Mouse (Mus musculus) cerebellum, postnatal 14 days (tissue): ENCODE measurements at regions not wholly inside any gene's neighbourhood (a gene's known extent, or its start where the extent isn't known, plus 50 kb on each side); places are given as distances from the start of the nearest gene placed in this dataset.

Experiments used
- DNase-seq, 2 experiments: peaks; one replicate each; pipeline ENCODE4 v3.0.0; 2021; ENCODE audit warnings: mixed read lengths in 2 of 2

- DNase-seq = no peak
Measured at GRCm38 (mm10) chr17:14539651-14540050, 154.4 kb downstream of the Thbs2 start.

- no peak for DNase-seq
Measured at GRCm38 (mm10) chr17:14539191-14539590, 154.8 kb downstream of the Thbs2 start.

- DNase-seq = no peak
Measured at GRCm38 (mm10) chr17:14538527-14538926, 155.5 kb downstream of the Thbs2 start.

GRCm38 (mm10) chr17:14532979-14533314 is 161.1 kb downstream of the Thbs2 start:
- no peak for DNase-seq

DNA sequence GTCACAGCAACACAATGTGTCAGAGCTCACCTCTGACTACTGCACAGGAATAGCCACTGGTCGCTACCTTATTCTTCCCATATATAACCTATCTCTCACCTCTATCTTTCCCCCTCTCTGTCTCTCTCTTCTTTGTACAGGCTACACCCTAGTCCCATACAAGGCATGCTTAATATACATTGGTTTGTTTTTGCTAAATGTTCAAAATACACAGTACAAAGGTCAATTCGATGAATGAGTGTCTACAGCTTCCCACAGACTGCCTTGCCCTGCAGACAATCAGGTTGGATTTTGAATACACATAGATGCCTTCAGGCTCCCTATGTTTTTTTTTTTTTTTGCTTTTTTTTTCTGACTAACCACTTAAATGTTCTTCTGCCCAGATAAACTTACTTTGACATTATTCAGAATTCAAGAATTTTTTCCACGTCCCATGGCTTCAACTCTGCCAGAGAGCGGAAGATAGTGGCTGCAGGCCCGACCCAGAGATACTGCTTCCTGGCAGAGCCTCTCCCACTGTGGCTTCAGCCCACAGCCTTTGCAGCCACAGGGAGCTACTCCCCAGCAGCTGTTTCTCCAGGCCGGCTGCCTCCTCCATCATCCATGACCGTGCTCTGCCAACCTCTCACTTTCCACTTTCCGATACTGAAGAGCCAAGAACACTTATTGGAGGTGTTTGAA is 161.6 kb downstream of the Thbs2 start:
- peak; percentile 31 for DNase-seq

- no peak for DNase-seq
Measured at GRCm38 (mm10) chr17:14531796-14532195, 162.2 kb downstream of the Thbs2 start.

GRCm38 (mm10) chr17:14527691-14528090 is 166.3 kb downstream of the Thbs2 start:
- no peak for DNase-seq

DNA sequence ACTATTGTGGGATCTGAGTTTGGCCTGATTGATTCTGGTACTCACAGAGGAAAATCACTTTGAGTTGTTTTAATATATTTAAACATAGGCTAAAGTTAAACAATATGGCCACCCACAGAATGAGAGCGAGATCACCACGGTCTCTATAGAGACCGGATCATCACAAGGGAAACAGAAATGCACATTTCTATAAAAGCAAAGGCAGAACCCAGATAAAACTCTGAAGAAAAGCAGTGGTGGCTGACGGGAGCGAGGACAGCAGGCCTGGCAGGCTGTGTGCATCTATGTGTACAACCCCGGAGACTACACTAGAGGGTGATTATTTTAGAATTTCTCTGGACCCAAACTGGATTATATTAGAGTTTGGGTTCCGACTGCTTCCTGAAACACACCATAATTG is 168.8 kb downstream of the Thbs2 start:
- no peak for DNase-seq

DNA sequence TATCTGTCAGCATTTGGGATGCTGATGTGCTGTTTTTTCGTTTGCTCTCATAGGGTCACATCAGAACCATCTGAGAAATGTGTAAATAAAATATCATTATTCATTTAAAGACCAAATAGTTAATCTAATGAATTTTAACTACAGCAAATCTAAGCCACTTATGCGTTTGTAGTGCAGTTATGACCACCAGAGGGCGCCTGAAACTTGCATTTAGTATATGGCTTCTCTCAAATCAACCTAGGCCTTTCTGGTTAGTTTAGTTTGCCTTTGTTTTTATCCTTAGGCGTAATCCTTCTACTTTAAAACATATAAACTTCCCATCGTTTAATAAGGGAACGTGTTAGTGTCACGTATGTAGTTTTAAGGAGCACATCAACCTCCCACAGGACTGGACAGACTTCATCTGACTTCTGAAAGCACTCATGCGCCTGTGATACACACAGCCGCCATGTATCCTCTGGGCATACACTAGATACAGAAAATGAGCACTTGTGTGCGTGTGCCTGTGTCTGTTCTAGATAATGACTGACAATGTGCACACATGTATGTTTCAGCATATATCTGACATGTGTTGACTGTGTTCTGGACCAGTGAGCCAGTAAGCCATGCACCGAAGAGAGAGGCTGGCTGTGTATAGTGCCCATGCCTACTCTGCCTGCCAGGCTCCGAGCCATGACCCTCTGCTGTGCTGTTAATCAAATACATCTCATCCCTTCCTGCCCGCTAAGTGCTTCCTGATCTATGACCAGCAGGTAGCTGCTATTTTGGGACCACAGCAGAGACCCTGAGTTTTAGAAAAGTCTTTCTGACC is 169.4 kb downstream of the Thbs2 start:
- peak; percentile 77 to 87 for DNase-seq

DNA sequence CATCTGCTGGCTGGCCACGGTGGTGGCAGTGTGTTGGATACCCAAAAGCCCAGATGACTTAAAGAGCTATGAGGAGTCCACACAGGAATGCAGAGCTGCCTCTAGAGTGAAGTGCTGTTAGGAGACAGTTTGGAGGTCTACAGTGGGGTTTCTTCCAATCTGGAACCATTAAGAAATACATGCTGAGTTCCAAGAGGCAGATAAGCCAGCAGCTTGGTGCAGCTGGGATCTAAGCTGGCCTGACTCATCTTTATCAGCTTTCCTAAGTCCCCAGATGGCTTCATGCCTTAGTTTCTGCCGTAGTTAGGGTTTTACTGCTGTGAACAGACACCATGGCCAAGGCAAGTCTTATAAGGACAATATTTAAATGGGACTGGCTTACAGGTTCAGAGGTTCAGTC is 172.0 kb downstream of the Thbs2 start:
- DNase-seq = no peak

DNA sequence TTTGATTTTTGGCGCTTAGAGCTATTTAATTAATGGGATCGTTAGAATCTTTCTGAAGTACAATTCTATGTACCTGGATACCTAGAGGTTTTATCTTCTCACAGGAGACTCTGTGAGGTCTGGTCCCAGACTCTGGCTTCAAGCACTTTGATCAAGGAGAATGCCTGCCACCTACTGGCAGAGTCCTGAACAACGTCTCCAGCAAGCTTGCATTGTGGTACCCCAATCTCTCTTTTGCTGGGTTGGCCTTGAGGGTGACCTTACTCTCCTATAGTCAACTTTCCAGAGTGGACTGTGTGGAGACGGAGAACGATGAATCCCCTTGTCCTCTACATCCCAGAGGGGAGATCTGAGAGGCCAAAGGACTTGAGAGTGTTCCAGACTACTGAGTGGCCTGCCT is 173.5 kb downstream of the Thbs2 start:
- DNase-seq = peak; percentile 92 to 93

GRCm38 (mm10) chr17:14519367-14519766 is 174.7 kb downstream of the Thbs2 start:
- no peak for DNase-seq

GRCm38 (mm10) chr17:14518216-14518615 is 175.8 kb downstream of the Thbs2 start:
- DNase-seq = no peak

- DNase-seq = no peak
Measured at GRCm38 (mm10) chr17:14517368-14517767, 176.7 kb downstream of the Thbs2 start.

DNA sequence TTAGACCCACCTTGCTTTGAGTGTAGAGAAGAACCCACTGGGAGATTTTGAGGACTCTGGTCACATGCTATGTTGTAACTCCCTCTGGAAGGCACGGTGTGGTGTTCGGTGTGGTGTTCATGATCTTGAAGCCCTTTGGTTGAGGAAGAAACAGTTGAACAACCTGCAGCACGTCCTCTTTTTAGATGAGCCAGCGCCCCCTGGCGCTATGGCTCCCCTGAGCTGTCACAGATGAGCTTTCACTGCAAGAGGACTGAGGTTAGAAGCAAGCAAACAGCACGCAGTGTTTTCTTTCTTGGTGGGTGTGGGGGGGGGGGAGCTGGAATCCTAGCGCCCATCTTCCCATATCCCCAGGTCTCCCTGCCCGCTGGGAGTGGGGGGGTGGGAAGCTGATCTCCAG is 177.9 kb downstream of the Thbs2 start:
- DNase-seq = peak; percentile 78 to 79

- no peak for DNase-seq
Measured at GRCm38 (mm10) chr17:14513454-14513853, 180.6 kb downstream of the Thbs2 start.

- DNase-seq = no peak
Measured at GRCm38 (mm10) chr17:14510486-14510885, 183.5 kb downstream of the Thbs2 start.

DNA sequence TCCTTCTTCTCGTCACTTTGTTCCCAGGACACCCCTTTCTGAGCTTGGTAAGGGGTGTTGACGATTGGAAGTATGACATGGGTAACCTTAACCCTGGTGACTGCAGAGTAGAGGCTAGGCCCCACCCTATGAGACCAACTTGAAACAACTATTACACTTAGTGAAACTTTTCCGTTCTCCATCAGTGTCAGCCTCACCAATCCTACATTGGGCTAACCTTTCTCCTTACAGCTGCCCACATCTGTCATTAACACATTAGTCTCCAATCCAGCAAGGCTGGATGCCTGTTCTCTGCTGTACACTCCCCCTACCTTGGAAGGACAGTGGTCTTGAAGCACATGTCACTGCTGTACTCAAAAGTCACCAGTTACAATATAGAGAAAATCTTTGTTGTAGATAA is 186.9 kb downstream of the Thbs2 start:
- no peak for DNase-seq

DNA sequence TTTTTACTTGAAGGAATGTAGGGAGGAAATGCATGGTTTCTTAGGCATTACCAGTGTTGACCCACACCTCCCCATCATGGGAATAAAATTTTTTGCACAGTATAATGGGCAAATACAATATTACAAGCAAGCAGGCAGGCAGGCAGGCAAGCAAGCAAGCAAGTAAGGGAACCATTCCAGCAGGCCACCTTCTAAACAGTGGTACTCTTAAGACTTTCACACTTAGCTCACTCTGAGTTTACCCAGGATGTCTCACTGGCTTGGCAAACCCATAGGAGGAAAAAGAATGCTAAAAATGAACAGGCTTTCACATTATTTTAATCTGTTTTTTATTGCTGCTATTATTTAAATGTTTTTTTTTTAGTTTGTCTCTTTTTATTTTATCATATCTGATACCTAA is 187.9 kb downstream of the Thbs2 start:
- no peak for DNase-seq

DNA sequence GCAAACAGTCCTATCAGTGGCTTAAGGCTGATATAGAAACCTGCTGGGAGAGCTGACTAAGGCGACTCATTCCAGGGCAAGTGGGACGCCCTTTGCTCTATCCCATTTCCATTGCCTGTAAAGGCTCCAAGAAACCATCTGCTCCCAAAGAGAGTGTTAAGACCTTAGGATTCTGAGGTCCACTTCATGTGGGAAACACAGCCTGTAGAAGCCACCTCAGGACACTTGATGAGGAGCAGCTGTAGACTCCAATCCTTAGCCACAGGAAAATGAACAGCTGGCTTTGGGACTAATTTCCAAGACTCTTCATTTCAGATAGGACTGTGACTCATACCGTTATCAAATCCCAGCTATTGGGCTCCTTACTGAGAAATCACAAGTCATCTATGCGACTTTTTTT is 188.6 kb downstream of the Thbs2 start:
- DNase-seq = no peak

- DNase-seq = no peak
Measured at GRCm38 (mm10) chr17:14503670-14504069, 190.4 kb downstream of the Thbs2 start.

- DNase-seq = no peak
Measured at GRCm38 (mm10) chr17:14501341-14501740, 192.7 kb downstream of the Thbs2 start.

GRCm38 (mm10) chr17:14497086-14497485 is 196.9 kb downstream of the Thbs2 start:
- DNase-seq = no peak

DNA sequence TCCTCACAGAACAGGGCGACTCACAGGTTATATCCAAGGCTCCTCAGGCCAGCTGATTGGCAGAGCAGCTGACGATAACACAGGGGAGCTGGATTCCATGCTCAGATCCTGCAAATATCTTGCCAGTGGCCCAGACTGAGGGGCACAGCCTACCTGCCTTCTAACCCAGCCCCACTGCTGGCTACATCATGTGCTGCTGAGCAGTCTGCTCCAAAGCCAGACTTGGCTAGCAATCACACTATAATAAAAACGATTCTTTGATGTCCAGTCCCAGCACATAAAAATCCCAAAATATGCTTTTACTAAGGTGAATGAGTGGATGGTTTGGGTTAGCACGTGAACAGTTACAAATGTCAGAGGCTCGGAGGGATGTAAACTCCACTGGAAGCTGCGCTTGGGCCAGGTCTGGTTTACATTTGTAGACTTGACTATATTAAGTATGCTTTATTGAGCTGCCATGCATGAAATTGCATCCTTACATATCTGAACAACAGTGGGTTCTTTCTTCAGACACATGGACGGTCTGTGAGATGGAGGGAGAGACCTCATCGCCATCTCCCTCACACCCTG is 200.2 kb downstream of the Thbs2 start:
- DNase-seq = no peak
